Mouse (Mus musculus) retina, postnatal 1 day (tissue): ENCODE measurements around the gene Dmtf1.

Experiments used
- DNase-seq: peaks from one replicate; pipeline ENCODE4 v3.0.0-alpha.2; 2012

Gene Dmtf1

GRCm38 (mm10) chr5:9107296-9108089 is 54.1 kb downstream of the Dmtf1 start:
- no peak for DNase-seq

- no peak for DNase-seq
Observed at GRCm38 (mm10) chr5:9106806-9107205, 54.8 kb downstream of the Dmtf1 start.

GRCm38 (mm10) chr5:9103958-9104357 is 57.6 kb downstream of the Dmtf1 start:
- DNase-seq, result no peak

GRCm38 (mm10) chr5:9102696-9103095 is 58.9 kb downstream of the Dmtf1 start:
- DNase-seq, result no peak

GRCm38 (mm10) chr5:9100849-9101801 is 60.5 kb downstream of the Dmtf1 start:
- peak; percentile 77 for DNase-seq

- peak; percentile 96 for DNase-seq
Observed at GRCm38 (mm10) chr5:9100207-9100848, 61.2 kb downstream of the Dmtf1 start, which contains the start of gene Tmem243. Gene Tmem243 (plus strand): TSS chr5:9100668.

GRCm38 (mm10) chr5:9093490-9093889 is 68.1 kb downstream of the Dmtf1 start:
- no peak for DNase-seq

- DNase-seq, result no peak
Observed at GRCm38 (mm10) chr5:9092716-9093115, 68.9 kb downstream of the Dmtf1 start.

GRCm38 (mm10) chr5:9090493-9091106 is 71.0 kb downstream of the Dmtf1 start:
- no peak for DNase-seq

- DNase-seq, result no peak
Observed at GRCm38 (mm10) chr5:9086924-9087719, 74.5 kb downstream of the Dmtf1 start.

GRCm38 (mm10) chr5:9079773-9080501 is 81.6 kb downstream of the Dmtf1 start:
- no peak for DNase-seq

- DNase-seq, result peak; percentile 75
Observed at GRCm38 (mm10) chr5:9073177-9073854, 88.3 kb downstream of the Dmtf1 start.

GRCm38 (mm10) chr5:9071360-9071759 is 90.2 kb downstream of the Dmtf1 start:
- DNase-seq, result no peak

- DNase-seq, result no peak
Observed at GRCm38 (mm10) chr5:9069599-9070209, 91.9 kb downstream of the Dmtf1 start.

- no peak for DNase-seq
Observed at GRCm38 (mm10) chr5:9068886-9069285, 92.7 kb downstream of the Dmtf1 start.
